Comparison of ENCODE assay signal across 15 mouse cellular contexts in genomic region chr4:107306966-107307365, GRCm38 (mm10). TPM values are rescaled to one million over a fixed set of nuclear protein-coding genes. Genes with fewer than 3 reads are reported as not detected.
A peak's percentile ranks its signal among the peaks of the same experiment; 100 is the strongest.
DNase-seq lines count a peak whose midpoint lies in the region; ATAC-seq and TF ChIP-seq lines count a peak whose summit lies in the region.
"Had no signal": no experiment of that assay in that cellular context is flagged by ENCODE, and none has a peak within 500 bp of the region (broad histone marks: within the 10 kb centered on the region; RNA-seq: fewer than 3 reads in every experiment).

Gene Dio1 (minus strand): TSS chr4:107307169.

- whole genome bisulfite sequencing in forebrain, embryonic 10.5 days = 78% methylated on average over 6 of the region's 6 CpGs
- 48% methylated on average over 6 of the region's 6 CpGs for WGBS in forebrain, embryonic 15.5 days

- H3K4me2 ChIP-seq in forebrain, embryonic 15.5 days (replicated peaks) = no peak within 1 kb of the TSS
- H3K4me2 ChIP-seq in CH12.LX (ENCODE audit: insufficient read depth, low read depth, poor library complexity, severe bottlenecking) = 0 out of 2 replicates have a peak within 1 kb of the TSS, but pooled peaks have one; percentile 9
- H3K4me2 ChIP-seq: embryonic facial prominence, embryonic 15.5 days; heart, embryonic 11.5 days; hindbrain, embryonic 14.5 days had no signal

- H3K27ac ChIP-seq in forebrain, embryonic 10.5 days = peak within 1 kb of the TSS; percentile 26; the same call in 1 of the 2 replicates
- no peak within 1 kb of the TSS for H3K27ac ChIP-seq in forebrain, embryonic 15.5 days (replicated peaks)
- H3K27ac ChIP-seq in CH12.LX (ENCODE audit: insufficient read depth, low read depth) = no peak within 1 kb of the TSS
- H3K27ac ChIP-seq: embryonic facial prominence, embryonic 15.5 days; hindbrain, embryonic 14.5 days; macrophage had no signal

- ATAC-seq in forebrain, embryonic 15.5 days (replicated peaks) = no peak
- ATAC-seq in erythroblast, adult 5-6 weeks (replicated peaks; ENCODE audit: low FRiP score, poor library complexity, severe bottlenecking) = no peak
- ATAC-seq in activated CD4-positive, CD25-positive, alpha-beta regulatory T cell, adult 4 months = no peak
- ATAC-seq: Patski had no signal

- no peak for TF ChIP-seq POLR2A in CH12.LX (IDR thresholded peaks at IDR 0.05; ENCODE audit: low read depth, low read length)

- H3K27me3 ChIP-seq in forebrain, embryonic 10.5 days (ENCODE audit: poor library complexity, severe bottlenecking) = peaks cover 8% of the 10 kb centered on the region; the same call in 1 of the 2 replicates
- H3K27me3 ChIP-seq in forebrain, embryonic 15.5 days = no peaks in the 10 kb centered on the region
- no peaks in the 10 kb centered on the region for H3K27me3 ChIP-seq in CH12.LX (replicated peaks)
- H3K27me3 ChIP-seq: embryonic facial prominence, embryonic 15.5 days; Patski had no signal

- dilution Hi-C loops in CH12.LX (cut with MboI; ENCODE audit: extremely low pct_ligation_motif_present, extremely low pct_unique_long_range_greater_than_20kb, low sequenced_read_pairs) = no loop called here

- no peak for DNase-seq in forebrain, embryonic 10.5 days (ENCODE audit: extremely low spot score, low spot score)
- DNase-seq in CH12.LX (ENCODE audit: extremely low read depth) = peak; percentile 47
- DNase-seq in cerebellum, postnatal 10 days = peak; percentile 62 to 74
- peak; percentile 81 for DNase-seq in kidney, postnatal 14 days
- no peak for DNase-seq in urinary bladder, postnatal 4 days (ENCODE audit: low spot score in 2 of 2)

- no peak within 1 kb of the TSS for H3K4me3 ChIP-seq in forebrain, embryonic 10.5 days
- no peak within 1 kb of the TSS for H3K4me3 ChIP-seq in forebrain, embryonic 15.5 days
- H3K4me3 ChIP-seq in CH12.LX (replicated peaks in 1 of 3; ENCODE audit: low read depth in 2 of 3, low read length in 2 of 3, poor library complexity in 1 of 3) = no peak within 1 kb of the TSS
- H3K4me3 ChIP-seq: embryonic facial prominence, embryonic 15.5 days had no signal

- no peak within 1 kb of the TSS for H3K9ac ChIP-seq in forebrain, embryonic 15.5 days (replicated peaks)
- H3K9ac ChIP-seq in CH12.LX (ENCODE audit: insufficient read depth, low read depth) = no peak within 1 kb of the TSS
- H3K9ac ChIP-seq: embryonic facial prominence, embryonic 15.5 days; hindbrain, embryonic 14.5 days had no signal

- no peaks in the 10 kb centered on the region for H3K79me2 ChIP-seq in CH12.LX (replicated peaks; ENCODE audit: control insufficient read depth, extremely low read depth, insufficient read depth, poor library complexity, severe bottlenecking)

- H3K4me1 ChIP-seq in forebrain, embryonic 10.5 days = peaks cover 9% of the 10 kb centered on the region
- H3K4me1 ChIP-seq in forebrain, embryonic 15.5 days = no peaks in the 10 kb centered on the region
- peaks cover 13 to 51% of the 10 kb centered on the region in 2 experiments for H3K4me1 ChIP-seq in CH12.LX (ENCODE audit: control insufficient read depth in 1 of 2, insufficient read depth in 2 of 2)
- H3K4me1 ChIP-seq: embryonic facial prominence, embryonic 15.5 days had no signal

- no peaks in the 10 kb centered on the region for H3K9me3 ChIP-seq in forebrain, embryonic 10.5 days
- no peaks in the 10 kb centered on the region for H3K9me3 ChIP-seq in forebrain, embryonic 15.5 days
- peaks cover 5% of the 10 kb centered on the region for H3K9me3 ChIP-seq in CH12.LX (replicated peaks; ENCODE audit: low read length)
- H3K9me3 ChIP-seq: embryonic facial prominence, embryonic 15.5 days had no signal

- no peaks in the 10 kb centered on the region for H3K36me3 ChIP-seq in forebrain, embryonic 10.5 days (replicated peaks)
- no peaks in the 10 kb centered on the region for H3K36me3 ChIP-seq in forebrain, embryonic 15.5 days
- H3K36me3 ChIP-seq in CH12.LX (replicated peaks in 1 of 2; ENCODE audit: control insufficient read depth in 1 of 2, insufficient read depth in 1 of 2, low read length in 1 of 2) = no peaks in the 10 kb centered on the region
- H3K36me3 ChIP-seq: embryonic facial prominence, embryonic 15.5 days had no signal

- TF ChIP-seq CTCF in CH12.LX (conservative IDR thresholded peaks at IDR 0.05 in 1 of 2, IDR thresholded peaks at IDR 0.05 in 1 of 2; ENCODE audit: low read depth in 2 of 2, low read length in 2 of 2) = no peak

- in situ Hi-C loops in CH12.LX (cut with MboI; ENCODE audit: low pct_ligation_motif_present, low pct_unique_long_range_greater_than_20kb, low sequenced_read_pairs) = no loop called here

- TF ChIP-seq RAD21 in CH12.LX (IDR thresholded peaks at IDR 0.05; ENCODE audit: low read depth, low read length) = no peak

- no peak for TF ChIP-seq EP300 in CH12.LX (IDR thresholded peaks at IDR 0.05; ENCODE audit: low read length)

TF ChIP-seq in CH12.LX, 34 proteins besides CTCF, POLR2A, EP300 and RAD21:
- peak; percentile 92 for TF ChIP-seq UBTF (IDR thresholded peaks at IDR 0.05; ENCODE audit: low read depth, low read length)
- TF ChIP-seq PAX5 (IDR thresholded peaks at IDR 0.05; ENCODE audit: low read length) = no peak
- TF ChIP-seq ZKSCAN1 (IDR thresholded peaks at IDR 0.05; ENCODE audit: borderline replicate concordance, low read depth, low read length) = no peak
- no peak for TF ChIP-seq JUN (IDR thresholded peaks at IDR 0.05; ENCODE audit: insufficient read depth, low read depth, low read length)
- no peak for TF ChIP-seq GABPA (IDR thresholded peaks at IDR 0.05; ENCODE audit: insufficient replicate concordance, low read depth, low read length)
- TF ChIP-seq NRF1 (IDR thresholded peaks at IDR 0.05; ENCODE audit: low read depth, low read length) = no peak
- no peak for TF ChIP-seq E2F4 (IDR thresholded peaks at IDR 0.05; ENCODE audit: insufficient replicate concordance, low read depth, low read length)
- TF ChIP-seq USF2 (conservative IDR thresholded peaks at IDR 0.05; ENCODE audit: low read depth, low read length) = no peak
- no peak for TF ChIP-seq MYC (IDR thresholded peaks at IDR 0.05; ENCODE audit: low read depth, low read length)
- TF ChIP-seq MAZ (IDR thresholded peaks at IDR 0.05; ENCODE audit: low read depth, low read length) = 0 out of 2 replicates have a peak, but pooled peaks have one; percentile 27
- TF ChIP-seq CHD1 (IDR thresholded peaks at IDR 0.05; ENCODE audit: low read depth, low read length) = no peak
- TF ChIP-seq NELFE (IDR thresholded peaks at IDR 0.05; ENCODE audit: low read depth, low read length) = no peak
- TF ChIP-seq ZMIZ1 (IDR thresholded peaks at IDR 0.05; ENCODE audit: low read depth, low read length) = 0 out of 2 replicates have a peak, but pooled peaks have one; percentile 33
- TF ChIP-seq RCOR1 (conservative IDR thresholded peaks at IDR 0.05; ENCODE audit: low read depth, low read length) = 0 out of 2 replicates have a peak, but pooled peaks have one; percentile 50
- TF ChIP-seq BHLHE40 (IDR thresholded peaks at IDR 0.05; ENCODE audit: low read depth, low read length) = no peak
- TF ChIP-seq ZNF384 (IDR thresholded peaks at IDR 0.05; ENCODE audit: low read depth, low read length) = no peak
- TF ChIP-seq MAX (IDR thresholded peaks at IDR 0.05; ENCODE audit: low read length) = no peak
- no peak; the same call in 1 of the 2 replicates for TF ChIP-seq IRF4 (IDR thresholded peaks at IDR 0.05; ENCODE audit: low read depth, low read length)
- TF ChIP-seq ZC3H11A (IDR thresholded peaks at IDR 0.05; ENCODE audit: low read depth, low read length) = no peak
- TF ChIP-seq SMC3 (IDR thresholded peaks at IDR 0.05; ENCODE audit: low read depth, low read length) = no peak
- no peak for TF ChIP-seq TBP (conservative IDR thresholded peaks at IDR 0.05; ENCODE audit: low read depth, low read length)
- TF ChIP-seq ELF1 (IDR thresholded peaks at IDR 0.05; ENCODE audit: low read depth, low read length) = no peak
- TF ChIP-seq TCF12 (IDR thresholded peaks at IDR 0.05; ENCODE audit: low read depth, low read length) = peak; percentile 75; the same call in 1 of the 2 replicates
- TF ChIP-seq CHD2 (IDR thresholded peaks at IDR 0.05; ENCODE audit: low read length) = no peak
- TF ChIP-seq SIN3A (IDR thresholded peaks at IDR 0.05; ENCODE audit: low read length) = no peak
- TF ChIP-seq MXI1 (IDR thresholded peaks at IDR 0.05; ENCODE audit: low read depth, low read length) = no peak
- no peak for TF ChIP-seq HCFC1 (IDR thresholded peaks at IDR 0.05; ENCODE audit: low read depth, low read length)
- TF ChIP-seq KAT2A (IDR thresholded peaks at IDR 0.05; ENCODE audit: insufficient replicate concordance, low read length) = no peak
- 0 out of 2 replicates have a peak, but pooled peaks have one; percentile 17 for TF ChIP-seq ETS1 (conservative IDR thresholded peaks at IDR 0.05; ENCODE audit: low read depth, low read length)
- TF ChIP-seq POLR2AphosphoS2 (IDR thresholded peaks at IDR 0.05; ENCODE audit: low read depth, low read length) = no peak
- peak; percentile 57 for TF ChIP-seq MEF2A (IDR thresholded peaks at IDR 0.05; ENCODE audit: borderline replicate concordance, low read depth, low read length)
- no peak for TF ChIP-seq MAFK (IDR thresholded peaks at IDR 0.05; ENCODE audit: insufficient replicate concordance, low read length)
- no peak for TF ChIP-seq USF1 (IDR thresholded peaks at IDR 0.05; ENCODE audit: low read depth, low read length)
- no peak for TF ChIP-seq JUND (conservative IDR thresholded peaks at IDR 0.05; ENCODE audit: low read depth, low read length)

RNA-seq across cellular contexts. Expression of gene Dio1, which starts in this region (rescaled TPM):
- polyA plus RNA-seq in forebrain, embryonic 10.5 days (2016; fragmentation: Nextera tagmentation; extraction: Ambion mirVana) = not detected in 2 replicates
- polyA plus RNA-seq in forebrain, embryonic 15.5 days (2015; fragmentation: Nextera tagmentation; extraction: Ambion mirVana) = not detected in 2 replicates
- 0.25 and 0.38 TPM in 2 replicates for total RNA-seq in CH12.LX (2012; rRNA removed)
- total RNA-seq in CH12.LX (2014; rRNA removed) = 1.3 and 1.7 TPM in 2 replicates
- polyA plus RNA-seq in CH12.LX (2012; ENCODE audit: insufficient read length, low read depth) = 0.23 and 0.67 TPM in 2 replicates
- total RNA-seq in erythroblast, adult 5-6 weeks (2015; ENCODE audit: low replicate concordance) = not detected in 2 replicates
- not detected in 2 replicates for total RNA-seq in erythroblast, adult 5-6 weeks (2017; ENCODE audit: low replicate concordance)
- polyA plus RNA-seq in activated CD4-positive, CD25-positive, alpha-beta regulatory T cell, adult 4 months (2017; shearing (Covaris generic)) = not detected
- total RNA-seq: left cerebral cortex, postnatal 14 days had no signal
- polyA plus RNA-seq: frontal cortex, adult 2 months; heart, embryonic 11.5 days; hindbrain, embryonic 14.5 days; macrophage; Patski had no signal

Comparison
In these comparisons a context has a peak if more than half of its experiments do, and no peak if none do; other contexts are left out.
1. DNase-seq: peak in CH12.LX (single experiment), cerebellum, postnatal 10 days (2 of 2) and kidney, postnatal 14 days (single experiment); none in forebrain, embryonic 10.5 days (single experiment) and urinary bladder, postnatal 4 days (0 of 2).